Mouse (Mus musculus) cerebellum, adult 2 months (tissue): ENCODE data around the gene Capn9. TPM values are rescaled to one million over a fixed set of nuclear protein-coding genes. Genes with fewer than 3 reads are reported as not detected.

Experiments used
- DNase-seq, 2 experiments: peaks; one replicate each; pipeline ENCODE4 v3.0.0; 2021
- H3K27ac ChIP-seq: fragments of 200-500 bp; 2 replicates; pipeline ENCODE4 v1.5.1; 2012; ENCODE audit warnings: low read length, control low read depth, inconsistent platforms; ENCODE audit not compliant: insufficient read depth
- H3K27me3 ChIP-seq: fragments of 200-500 bp; 2 replicates; pipeline ENCODE4 v1.6.1; 2012; ENCODE audit warnings: inconsistent platforms, mild to moderate bottlenecking, low read length, moderate library complexity; ENCODE audit not compliant: control insufficient read depth, insufficient read depth
- H3K4me1 ChIP-seq: fragments of 200-500 bp; 2 replicates; pipeline ENCODE4 v1.6.1; 2011; ENCODE audit warnings: low read length; ENCODE audit not compliant: control insufficient read depth, insufficient read depth
- H3K4me3 ChIP-seq: fragments of 200-500 bp; replicated peaks from 2 replicates; pipeline ENCODE3; 2011; ENCODE audit warnings: mild to moderate bottlenecking, low read depth, low read length, control low read depth; ENCODE audit not compliant: insufficient read depth
- CTCF ChIP-seq: fragments of 200-500 bp; IDR thresholded peaks from 2 replicates; pipeline ENCODE4 v1.5.1; 2011; ENCODE audit warnings: low read depth, mild to moderate bottlenecking, control low read depth, low read length, moderate library complexity, borderline replicate concordance; ENCODE audit not compliant: insufficient read depth
- POLR2A ChIP-seq: fragments of 200-500 bp; IDR thresholded peaks from 2 replicates; pipeline ENCODE4 v1.6.1; 2011; ENCODE audit warnings: low read length, control low read depth, borderline replicate concordance; ENCODE audit not compliant: insufficient read depth
- WGBS: fragments of 180-500 bp; shearing (Covaris S2); methylation state at CpG from one replicate; pipeline ENCODE4 v1.1.7; 2018; 5-methylcytosine and 5-hydroxymethylcytosine counted together
- polyA plus RNA-seq: library from polyadenylated mRNA; depleted of rRNA; stranded (reverse); fragments of >200 nt; gene quantifications from 2 replicates; pipeline ENCODE4 v1.2.3, GENCODE M21; 2012; rRNA removed

Gene Capn9
- 0.06 and 0.08 TPM in 2 replicates for polyA plus RNA-seq

DNA sequence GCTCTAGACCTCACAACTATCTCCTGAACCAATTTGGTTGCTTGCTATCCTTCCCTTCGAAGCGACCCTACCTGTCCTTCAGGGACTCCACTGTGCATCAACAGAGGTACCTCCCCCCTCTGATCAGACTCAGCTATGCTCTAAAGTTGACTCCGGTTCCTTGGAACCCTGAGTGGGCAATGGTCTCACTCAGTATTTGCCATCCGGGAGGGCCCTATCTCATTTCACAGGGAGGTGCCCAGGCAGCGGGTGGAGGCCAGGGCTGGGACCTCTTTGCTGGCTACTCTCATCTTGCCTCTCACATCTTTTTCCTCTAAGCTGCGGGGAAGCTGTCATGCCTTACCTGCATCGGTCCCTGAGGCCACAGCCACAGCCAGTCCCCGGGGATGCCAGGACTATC lies at the start of gene Capn9:
Gene Capn9, plus strand, starts transcription at position 301 of the 400 bp plus-strand sequence.
- H3K4me1 ChIP-seq = peaks cover 22% of the 10 kb centered on the region
- DNase-seq = no peak
- no peak within 1 kb of the TSS for H3K4me3 ChIP-seq
- no peaks in the 10 kb centered on the region for H3K27me3 ChIP-seq
- no peak within 1 kb of the TSS for H3K27ac ChIP-seq
- WGBS = 90% methylated on average over 8 of the region's 8 CpGs
- TF ChIP-seq CTCF = no peak
- TF ChIP-seq POLR2A = no peak

GRCm38 (mm10) chr8:124526261-124526660 lies 49.6 kb upstream of the Capn9 start:
- TF ChIP-seq POLR2A = no peak
- TF ChIP-seq CTCF = no peak
- peaks cover 23% of the 10 kb centered on the region for H3K4me1 ChIP-seq
- H3K4me3 ChIP-seq = no peak overlapping the region
- 46% methylated on average over 11 of the region's 11 CpGs for WGBS
- H3K27ac ChIP-seq = no peak overlapping the region
- DNase-seq = no peak
- H3K27me3 ChIP-seq = no peaks in the 10 kb centered on the region

DNA sequence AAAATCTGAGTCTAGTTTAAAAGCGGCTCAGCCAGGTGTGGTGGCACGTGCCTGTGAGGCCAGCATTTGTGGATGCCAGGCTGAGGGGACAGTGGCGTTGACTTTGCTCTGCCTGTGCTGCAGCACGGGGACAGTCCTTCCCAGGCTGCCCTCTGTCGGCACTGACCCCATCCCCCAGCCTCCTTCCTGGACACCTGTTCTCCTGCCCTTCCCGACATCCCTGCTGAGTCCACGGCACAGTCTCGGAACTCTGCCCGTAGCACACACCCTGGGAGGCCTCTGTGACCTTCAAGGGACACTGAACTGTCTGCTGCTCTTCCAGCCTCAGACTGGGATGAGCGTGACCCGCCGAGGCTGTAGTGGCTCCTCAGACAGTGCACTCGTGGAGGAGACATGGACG lies 45.8 kb upstream of the Capn9 start:
- no peaks in the 10 kb centered on the region for H3K27me3 ChIP-seq
- H3K4me1 ChIP-seq = peaks cover 28% of the 10 kb centered on the region
- 8% methylated on average over 14 of the region's 14 CpGs for WGBS
- H3K27ac ChIP-seq = peak overlapping the region; percentile 70
- H3K4me3 ChIP-seq = no peak overlapping the region
- DNase-seq = peak; percentile 87 to 91
- no peak for TF ChIP-seq POLR2A
- TF ChIP-seq CTCF = peak; percentile 43; the same call in 1 of the 2 replicates

DNA sequence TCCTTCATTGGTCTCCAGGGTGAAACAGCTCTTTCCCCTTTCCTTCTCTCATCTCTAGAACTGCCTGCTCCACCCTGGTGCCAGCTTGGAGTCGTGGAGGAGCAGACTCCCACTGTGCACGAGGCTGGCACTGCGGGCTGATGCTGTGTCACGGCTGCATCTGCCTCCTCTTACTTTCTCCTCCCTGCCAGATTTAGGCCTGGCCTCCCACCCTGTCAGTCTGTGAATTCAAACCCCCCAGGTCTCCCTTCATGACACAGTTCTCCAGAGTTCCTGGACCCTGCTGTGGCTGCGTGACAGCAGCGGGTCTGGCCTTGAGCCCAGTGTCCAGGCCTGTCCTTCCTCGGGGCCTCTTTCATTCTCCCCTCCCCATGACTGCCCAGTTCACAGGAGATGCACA lies 45.4 kb upstream of the Capn9 start:
- WGBS = 2% methylated on average over 7 of the region's 7 CpGs
- no peaks in the 10 kb centered on the region for H3K27me3 ChIP-seq
- H3K4me3 ChIP-seq = no peak overlapping the region
- peaks cover 28% of the 10 kb centered on the region for H3K4me1 ChIP-seq
- TF ChIP-seq CTCF (no peak), POLR2A (no peak)
- peak overlapping the region; percentile 70 for H3K27ac ChIP-seq
- DNase-seq = peak in 1 of 2 experiments; percentile 67

- WGBS = 11% methylated on average over 4 of the region's 4 CpGs
- H3K4me1 ChIP-seq = peaks cover 28% of the 10 kb centered on the region
- DNase-seq = peak; percentile 46 to 54
- no peak overlapping the region for H3K4me3 ChIP-seq
- H3K27me3 ChIP-seq = no peaks in the 10 kb centered on the region
- H3K27ac ChIP-seq = peak overlapping the region; percentile 70
- TF ChIP-seq CTCF (no peak), POLR2A (no peak)
Observed at GRCm38 (mm10) chr8:124530996-124531395, 44.9 kb upstream of the Capn9 start.

DNA sequence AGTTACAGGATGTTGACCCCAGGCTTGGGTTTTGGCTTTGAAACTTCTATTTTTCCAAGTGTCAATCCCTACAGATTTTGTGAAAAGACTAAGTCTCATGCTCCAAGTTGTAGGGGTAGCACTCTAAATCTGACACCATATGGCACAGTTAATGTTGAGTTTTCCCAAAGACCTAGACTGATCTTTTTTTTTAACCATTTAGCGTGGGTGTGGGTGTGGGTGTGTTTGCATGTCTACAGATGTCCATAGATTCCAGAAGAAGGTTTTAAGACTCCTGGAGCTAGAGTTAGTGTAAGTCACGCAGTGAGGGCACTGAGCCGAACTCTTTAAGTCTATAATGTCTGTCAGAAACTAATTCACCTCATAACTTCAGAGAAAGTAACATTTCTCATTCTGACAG lies 43.3 kb upstream of the Capn9 start:
- Histone ChIP-seq H3K4me3 (no peak overlapping the region), H3K27ac (no peak overlapping the region), H3K27me3 (no peaks in the 10 kb centered on the region), H3K4me1 (peaks cover 28% of the 10 kb centered on the region)
- DNase-seq = no peak
- WGBS = 85% methylated on average over 3 of the region's 3 CpGs
- no peak for TF ChIP-seq POLR2A

GRCm38 (mm10) chr8:124535451-124535850 lies 40.5 kb upstream of the Capn9 start:
- WGBS = 98% methylated on average over 5 of the region's 5 CpGs
- TF ChIP-seq POLR2A (no peak), CTCF (no peak)
- no peak overlapping the region for H3K4me3 ChIP-seq
- no peaks in the 10 kb centered on the region for H3K27me3 ChIP-seq
- H3K27ac ChIP-seq = no peak overlapping the region
- DNase-seq = no peak
- H3K4me1 ChIP-seq = peaks cover 22% of the 10 kb centered on the region

DNA sequence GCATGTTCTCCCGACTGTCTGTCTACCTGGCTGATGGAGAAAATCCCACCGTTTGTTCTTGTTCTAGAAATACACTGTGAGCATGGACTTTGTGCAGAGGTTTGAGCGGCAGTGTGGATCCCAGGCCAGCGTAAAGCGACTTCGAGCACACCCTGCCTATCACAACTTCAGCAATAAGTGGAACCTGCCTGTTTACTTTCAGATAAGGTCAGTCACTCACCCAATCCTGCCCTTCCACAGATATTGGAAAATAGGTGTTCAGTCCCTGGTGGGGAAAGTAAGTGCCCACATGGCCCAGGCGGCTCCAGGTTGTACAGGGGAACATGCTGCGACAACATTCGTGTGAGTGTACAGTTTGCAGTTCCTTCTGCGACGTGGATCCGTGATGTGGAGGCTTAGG lies 35.0 kb upstream of the Capn9 start:
- TF ChIP-seq CTCF (no peak), POLR2A (no peak)
- DNase-seq = no peak
- no peak overlapping the region for H3K4me3 ChIP-seq
- H3K27me3 ChIP-seq = no peaks in the 10 kb centered on the region
- H3K4me1 ChIP-seq = peaks cover 30% of the 10 kb centered on the region
- WGBS = 95% methylated on average over 12 of the region's 12 CpGs
- no peak overlapping the region for H3K27ac ChIP-seq
